Comparison of ENCODE assay signal across 25 mouse cellular contexts in the genomic region with DNA sequence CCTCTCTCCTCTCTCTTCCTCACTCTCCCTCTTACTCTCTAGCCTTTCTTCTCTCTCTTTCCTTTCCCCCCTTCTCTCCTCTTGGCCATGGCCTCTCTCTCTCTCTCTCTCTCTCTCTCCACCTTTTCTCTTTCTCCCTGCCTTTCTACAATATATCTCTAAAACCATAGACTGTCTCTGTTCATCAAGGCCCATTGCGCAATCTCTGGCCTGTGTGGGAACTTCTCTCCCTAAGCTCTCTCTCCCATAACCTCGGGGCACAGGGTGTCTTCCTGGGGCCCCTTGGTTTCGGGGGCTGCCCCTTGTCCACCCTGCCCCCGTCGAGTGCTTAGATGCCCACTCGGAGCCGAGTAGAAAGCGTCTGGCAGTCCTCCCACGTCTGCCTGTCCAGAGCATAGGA.
DNase-seq lines count a peak whose midpoint lies in the region; ATAC-seq and TF ChIP-seq lines count a peak whose summit lies in the region.
"Had no signal": no experiment of that assay in that cellular context is flagged by ENCODE, and none has a peak within 500 bp of the region (broad histone marks: within the 10 kb centered on the region; RNA-seq: fewer than 3 reads in every experiment).

No protein-coding gene starts in this region.

- no peaks in the 10 kb centered on the region for H3K79me3 ChIP-seq in C2C12 (ENCODE audit: low read depth)

- no peak overlapping the region for H3K4me2 ChIP-seq in lung, embryonic 14.5 days
- H3K4me2 ChIP-seq: embryonic facial prominence, embryonic 13.5 days; embryonic facial prominence, embryonic 15.5 days; forebrain, embryonic 12.5 days had no signal

- no peak for ATAC-seq in lung, embryonic 14.5 days (ENCODE audit: insufficient read depth)
- ATAC-seq in granulocyte monocyte progenitor cell, adult 5-6 weeks (replicated peaks; ENCODE audit: poor library complexity, severe bottlenecking), result 0 out of 2 replicates have a peak, but pooled peaks have one; percentile 42
- ATAC-seq: activated CD4-positive, CD25-positive, alpha-beta regulatory T cell, adult 4 months; CD4-positive, CD25-positive, alpha-beta regulatory T cell, adult 4 months; forebrain, embryonic 14.5 days; forebrain, embryonic 16.5 days; Patski had no signal

- DNase-seq in lung, embryonic 14.5 days, result peak; percentile 26
- no peak for DNase-seq in lung, postnatal 14 days
- no peak for DNase-seq in urinary bladder, postnatal 10 days (ENCODE audit: low spot score)
- DNase-seq in embryo, embryonic 9.5 days (ENCODE audit: extremely low spot score), result no peak
- DNase-seq: adrenal gland, adult 8-10 months; adrenal gland, postnatal 14 days; adrenal gland, postnatal 36 days; cerebellum, adult 11-12 months; cerebellum, adult 2 months; cerebellum, adult 9-10 months; cerebellum, postnatal 10 days; cerebellum, postnatal 25 days had no signal

- H3K27me3 ChIP-seq in lung, embryonic 14.5 days (ENCODE audit: insufficient read depth, low read length), result no peaks in the 10 kb centered on the region
- H3K27me3 ChIP-seq in C2C12 (ENCODE audit: control insufficient read depth, insufficient read depth, insufficient read length), result peaks cover 19% of the 10 kb centered on the region
- H3K27me3 ChIP-seq: embryonic facial prominence, embryonic 13.5 days; embryonic facial prominence, embryonic 15.5 days; forebrain, embryonic 12.5 days; Patski had no signal

- no peak overlapping the region for H3K4me3 ChIP-seq in lung, embryonic 14.5 days (ENCODE audit: low read depth, low read length)
- H3K4me3 ChIP-seq in C2C12 (ENCODE audit: insufficient read depth, poor library complexity, severe bottlenecking), result no peak overlapping the region
- H3K4me3 ChIP-seq: embryonic facial prominence, embryonic 13.5 days; embryonic facial prominence, embryonic 15.5 days; erythroblast, embryonic 14.5 days; forebrain, embryonic 10.5 days; forebrain, embryonic 12.5 days had no signal

- no peak overlapping the region for H3K27ac ChIP-seq in lung, embryonic 14.5 days (ENCODE audit: low read depth)
- H3K27ac ChIP-seq: embryonic facial prominence, embryonic 13.5 days; embryonic facial prominence, embryonic 15.5 days; forebrain, embryonic 10.5 days; forebrain, embryonic 12.5 days had no signal

- H3ac ChIP-seq in C2C12 (ENCODE audit: control insufficient read depth, insufficient read length, low read depth), result no peak overlapping the region

- WGBS in lung, embryonic 14.5 days, result 60% methylated on average over 9 of the region's 9 CpGs

- no peaks in the 10 kb centered on the region for H3K36me3 ChIP-seq in lung, embryonic 14.5 days (ENCODE audit: insufficient read depth)
- no peaks in the 10 kb centered on the region for H3K36me3 ChIP-seq in C2C12 (ENCODE audit: control insufficient read depth, insufficient read depth)
- H3K36me3 ChIP-seq: embryonic facial prominence, embryonic 13.5 days; embryonic facial prominence, embryonic 15.5 days; forebrain, embryonic 10.5 days; forebrain, embryonic 12.5 days; G1E had no signal

- no peaks in the 10 kb centered on the region for H3K4me1 ChIP-seq in lung, embryonic 14.5 days (ENCODE audit: insufficient read depth)
- H3K4me1 ChIP-seq: embryonic facial prominence, embryonic 13.5 days; embryonic facial prominence, embryonic 15.5 days; forebrain, embryonic 10.5 days; forebrain, embryonic 12.5 days had no signal

- no peak for TF ChIP-seq CTCF in lung, embryonic 14.5 days (IDR thresholded peaks at IDR 0.05; ENCODE audit: low read depth)
- TF ChIP-seq CTCF in C2C12 (IDR thresholded peaks at IDR 0.05; ENCODE audit: control insufficient read depth, insufficient read depth, insufficient read length), result no peak

- no peaks in the 10 kb centered on the region for H3K79me2 ChIP-seq in C2C12 (ENCODE audit: control insufficient read depth, insufficient read depth)

- H3K9ac ChIP-seq in lung, embryonic 14.5 days, result no peak overlapping the region
- H3K9ac ChIP-seq: embryonic facial prominence, embryonic 13.5 days; embryonic facial prominence, embryonic 15.5 days; forebrain, embryonic 12.5 days had no signal

- no peaks in the 10 kb centered on the region for H3K9me3 ChIP-seq in lung, embryonic 14.5 days (ENCODE audit: low read depth, low read length)
- H3K9me3 ChIP-seq: embryonic facial prominence, embryonic 13.5 days; embryonic facial prominence, embryonic 15.5 days; forebrain, embryonic 10.5 days; forebrain, embryonic 12.5 days; G1E had no signal

TF ChIP-seq in C2C12, 6 proteins besides CTCF, POLR2A, EP300 and RAD21:
- no peak for TF ChIP-seq MAX (IDR thresholded peaks at IDR 0.05)
- TF ChIP-seq CEBPB (IDR thresholded peaks at IDR 0.05; ENCODE audit: low read depth), result peak; percentile 82
TF ChIP-seq in C2C12: peak in this region for 1.
